Mouse (Mus musculus) mouse embryonic stem cell (cell line): ENCODE results near the gene Gpc6.

Experiments
- in situ Hi-C, 2 experiments: fragments of 300-500 bp; cut with MboI; formaldehyde crosslinking; loops; 1 replicate in 1 of 2; 3 replicates in 1 of 2; pipeline ENCODE4 v1.14.3; 2019 to 2020; ENCODE audit warnings: low sequenced_read_pairs in 2 of 2, low pct_unique_long_range_greater_than_20kb in 1 of 2, mixed read lengths in 1 of 2; ENCODE audit not compliant: unreplicated experiment in 1 of 2

Gpc6 gene

GRCm38 (mm10) chr14:117781724-117782123 lies 856.6 kb downstream of the Gpc6 start:
- in situ Hi-C loops, result no loop called here

GRCm38 (mm10) chr14:117783671-117784262 lies 858.7 kb downstream of the Gpc6 start:
- in situ Hi-C loops, result no loop called here

DNA sequence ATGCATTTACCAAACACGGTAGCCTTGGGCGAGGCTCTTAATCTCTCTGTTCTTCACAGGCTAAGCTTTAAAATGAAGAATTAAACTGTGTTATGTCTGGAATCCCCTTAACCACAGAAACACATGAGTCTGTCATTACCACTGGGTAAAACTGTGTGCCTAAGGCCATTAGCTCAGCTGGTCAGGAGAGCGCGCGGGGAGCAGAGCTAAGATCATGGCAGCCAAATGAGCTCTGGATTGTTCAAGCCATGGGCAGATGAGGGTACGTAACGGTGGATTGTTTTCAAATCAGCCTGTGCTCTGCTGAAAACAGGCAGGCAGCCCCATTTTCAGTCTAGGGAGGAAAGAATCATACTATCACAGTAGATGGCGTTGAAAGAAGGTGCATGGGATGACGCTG lies 859.8 kb downstream of the Gpc6 start:
- in situ Hi-C loops, result no loop called here

- in situ Hi-C loops, result no loop called here
Measured at GRCm38 (mm10) chr14:117785507-117786085, 860.5 kb downstream of the Gpc6 start.

- in situ Hi-C loops, result no loop called here
Measured at GRCm38 (mm10) chr14:117786647-117787046, 861.5 kb downstream of the Gpc6 start.

DNA sequence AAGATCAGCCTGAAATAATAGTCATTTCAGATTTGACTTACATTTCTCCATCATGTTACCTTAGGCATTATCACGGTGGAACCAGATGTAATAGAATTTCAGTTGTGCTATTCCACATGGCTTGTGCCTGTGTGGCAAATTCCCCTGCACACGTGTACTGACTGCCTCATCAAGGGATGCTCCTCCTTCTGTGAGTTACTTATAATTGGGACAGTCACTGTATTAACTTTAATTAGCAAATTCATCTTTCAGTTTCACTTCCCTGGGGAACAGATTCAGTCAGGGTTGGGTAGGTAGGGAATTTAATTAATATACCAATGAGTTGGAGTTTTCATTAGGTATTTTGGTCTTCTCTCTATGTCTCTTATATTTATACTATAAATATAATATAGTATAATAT lies 869.8 kb downstream of the Gpc6 start:
- in situ Hi-C loops, result no loop called here

DNA sequence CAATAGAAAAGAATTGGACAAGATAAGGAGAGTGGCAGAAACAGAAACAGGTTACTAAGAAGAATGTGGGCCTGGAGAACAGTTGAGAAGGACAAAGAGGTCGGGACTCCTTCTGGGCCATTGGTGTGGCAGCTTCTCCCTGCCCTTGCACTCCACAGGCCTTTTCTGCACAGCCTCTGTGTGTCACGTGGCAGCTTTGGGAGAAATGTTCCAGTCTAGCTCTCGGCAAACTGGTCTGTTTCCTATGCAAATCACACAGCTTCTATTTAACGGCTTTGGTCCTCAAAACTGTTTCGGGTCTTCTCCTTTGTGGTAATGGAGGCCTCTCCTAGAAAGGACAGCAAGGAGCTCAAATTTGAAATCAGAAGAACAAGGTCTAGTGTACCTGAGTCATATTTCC lies 871.5 kb downstream of the Gpc6 start:
- in situ Hi-C loops, result no loop called here

GRCm38 (mm10) chr14:117800399-117800798 lies 875.3 kb downstream of the Gpc6 start:
- in situ Hi-C loops, result no loop called here

GRCm38 (mm10) chr14:117807846-117808245 lies 882.7 kb downstream of the Gpc6 start:
- in situ Hi-C loops, result no loop called here

GRCm38 (mm10) chr14:117808326-117808725 lies 883.2 kb downstream of the Gpc6 start:
- in situ Hi-C loops, result no loop called here

GRCm38 (mm10) chr14:117810321-117811270 lies 885.5 kb downstream of the Gpc6 start:
- in situ Hi-C loops, result no loop called here

DNA sequence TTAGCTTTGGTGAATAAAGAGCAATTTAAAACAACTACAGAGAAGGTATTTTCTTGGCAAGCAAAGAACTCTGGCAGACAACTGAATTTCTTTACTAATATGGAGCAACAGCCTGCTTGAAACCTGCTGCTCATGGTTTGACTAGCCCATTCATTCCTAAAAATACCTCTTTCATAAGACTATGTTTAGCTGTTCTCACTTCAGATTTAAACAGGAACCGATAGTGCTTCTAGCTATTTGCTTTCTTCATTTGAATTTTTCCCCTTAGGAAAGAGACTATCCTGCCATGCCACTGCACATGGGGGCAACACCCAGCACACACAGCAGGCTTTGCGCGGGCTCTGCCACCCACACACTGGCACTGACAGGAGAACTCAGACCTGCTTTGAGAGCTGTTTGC lies 888.4 kb downstream of the Gpc6 start:
- in situ Hi-C loops, result no loop called here

DNA sequence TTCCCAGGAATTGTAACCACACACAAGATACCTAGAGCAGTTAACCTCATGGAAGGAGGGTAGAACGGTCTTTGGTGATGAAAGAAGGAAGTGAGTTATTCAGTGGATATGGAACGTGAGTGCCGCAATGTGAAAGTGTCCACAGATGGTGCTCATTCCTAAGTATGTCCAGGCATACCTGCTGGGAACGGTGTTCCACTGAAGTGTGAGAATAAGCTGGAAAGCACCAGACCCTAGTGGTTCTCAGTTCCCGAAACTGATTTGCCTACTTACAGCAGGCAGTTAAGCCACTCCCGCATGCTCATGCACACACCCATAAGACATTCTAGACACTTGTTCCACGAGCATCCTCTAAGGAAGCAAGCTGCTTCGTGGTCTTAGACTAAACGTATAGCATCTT lies 890.9 kb downstream of the Gpc6 start:
- in situ Hi-C loops, result no loop called here

GRCm38 (mm10) chr14:117816706-117817105 lies 891.6 kb downstream of the Gpc6 start:
- in situ Hi-C loops, result no loop called here

DNA sequence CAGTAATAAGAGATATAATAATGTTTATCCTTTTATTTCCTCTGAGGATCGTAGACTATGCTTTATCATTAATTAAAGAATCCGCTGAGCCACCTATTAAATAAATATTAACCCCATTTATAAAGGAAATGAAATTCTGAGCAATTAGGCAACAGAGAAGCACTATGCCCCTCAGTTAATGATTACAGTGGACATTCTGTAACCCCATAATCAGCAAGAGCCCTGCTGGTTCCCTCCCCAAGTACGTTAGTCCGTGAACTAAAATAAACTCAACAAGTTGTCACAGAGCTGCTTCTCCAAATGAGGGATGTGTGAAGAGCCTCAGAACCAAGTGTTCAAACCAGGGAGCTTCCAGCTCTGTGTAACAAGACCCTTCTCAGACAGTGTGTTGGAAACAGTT lies 892.1 kb downstream of the Gpc6 start:
- in situ Hi-C loops, result no loop called here

GRCm38 (mm10) chr14:117824491-117824890 lies 899.4 kb downstream of the Gpc6 start:
- in situ Hi-C loops, result no loop called here

- in situ Hi-C loops, result no loop called here
Measured at GRCm38 (mm10) chr14:117826294-117827046, 901.4 kb downstream of the Gpc6 start.

DNA sequence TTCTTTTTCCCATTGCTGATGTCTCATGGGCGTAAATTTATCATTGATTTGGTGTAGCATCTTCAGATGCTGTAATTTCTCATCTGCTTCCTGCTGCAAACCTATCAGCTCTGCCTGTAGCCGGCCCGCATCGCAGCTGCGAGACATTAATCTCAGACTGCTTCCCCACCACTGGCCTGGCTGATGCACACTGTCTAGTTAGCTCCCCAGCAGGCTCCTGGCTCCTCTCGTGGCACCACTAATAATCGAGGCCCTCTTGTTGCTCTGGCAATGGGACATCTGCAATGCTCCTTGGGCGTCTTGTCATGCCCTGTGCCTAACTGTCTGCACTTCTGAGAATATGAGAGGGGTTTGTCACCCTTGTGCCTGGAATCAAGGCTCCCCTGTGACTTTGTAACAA lies 906.2 kb downstream of the Gpc6 start:
- in situ Hi-C loops, result no loop called here

- in situ Hi-C loops, result no loop called here
Measured at GRCm38 (mm10) chr14:117831731-117832130, 906.6 kb downstream of the Gpc6 start.
